Mouse (Mus musculus): ENCODE data around the gene Dglucy. TPM values are rescaled to one million over a fixed set of nuclear protein-coding genes. Genes with fewer than 3 reads are reported as not detected.

Gene Dglucy
- total RNA-seq, 1 experiment: 6.2 TPM

DNA sequence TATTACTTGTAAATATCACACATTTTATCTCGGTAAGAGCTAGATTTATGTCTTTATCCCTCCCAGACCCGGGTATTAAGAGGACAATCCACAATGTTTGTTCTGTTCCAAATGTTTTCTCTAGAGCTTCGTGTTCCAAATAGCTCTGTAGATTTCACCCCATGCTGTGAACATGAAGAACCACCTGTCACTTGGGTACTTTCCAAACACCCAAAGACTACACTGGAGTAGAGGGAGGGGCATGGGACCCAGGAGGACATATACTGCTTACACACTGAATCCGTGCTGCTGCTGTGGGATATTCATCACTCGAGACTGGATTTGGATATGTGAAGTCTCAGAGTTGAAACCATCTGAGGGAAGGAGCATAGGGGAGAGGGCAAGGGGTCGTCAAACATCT is 130.9 kb downstream of the Dglucy start:
- no peaks in the 10 kb centered on the region for H3K9me3 ChIP-seq (ENCODE audit: control insufficient read depth, insufficient read depth, low read depth, low read length)
- no peak overlapping the region for H3K27ac ChIP-seq (ENCODE audit: insufficient read depth, low read depth, low read length, poor library complexity, severe bottlenecking)
- no peak for DNase-seq (ENCODE audit: low read depth, low spot score)
- TF ChIP-seq HCFC1 (IDR thresholded peaks at IDR 0.05; ENCODE audit: borderline replicate concordance, insufficient read depth, low read length): no peak
- TF ChIP-seq ZNF384 (IDR thresholded peaks at IDR 0.05; ENCODE audit: low read depth, low read length): no peak
- no peak for TF ChIP-seq CHD2 (IDR thresholded peaks at IDR 0.05; ENCODE audit: low read depth, low read length)
- TF ChIP-seq MAFK (IDR thresholded peaks at IDR 0.05; ENCODE audit: insufficient read depth, low read depth, low read length): no peak
- TF ChIP-seq ZC3H11A (IDR thresholded peaks at IDR 0.05; ENCODE audit: borderline replicate concordance, low read depth, low read length): no peak
- in situ Hi-C loops (cut with MboI; ENCODE audit: low sequenced_read_pairs in 2 of 2, unreplicated experiment in 2 of 2): no loop called here
- H3K9ac ChIP-seq (ENCODE audit: insufficient read depth, low read depth, low read length, poor library complexity, severe bottlenecking): no peak overlapping the region
- H3K36me3 ChIP-seq (ENCODE audit: control insufficient read depth, insufficient read depth, low read length, poor library complexity, severe bottlenecking): peaks cover 20% of the 10 kb centered on the region
- peaks cover 0 to 12% of the 10 kb centered on the region in 2 experiments; a peak in 1 of 4 replicates for H3K4me1 ChIP-seq (ENCODE audit: control insufficient read depth in 2 of 2, insufficient read depth in 2 of 2, low read length in 2 of 2, poor library complexity in 1 of 2)
- H3K4me3 ChIP-seq (ENCODE audit: insufficient read depth in 1 of 2, low read depth in 1 of 2, low read length in 2 of 2, poor library complexity in 1 of 2, severe bottlenecking in 1 of 2): no peak overlapping the region

DNA sequence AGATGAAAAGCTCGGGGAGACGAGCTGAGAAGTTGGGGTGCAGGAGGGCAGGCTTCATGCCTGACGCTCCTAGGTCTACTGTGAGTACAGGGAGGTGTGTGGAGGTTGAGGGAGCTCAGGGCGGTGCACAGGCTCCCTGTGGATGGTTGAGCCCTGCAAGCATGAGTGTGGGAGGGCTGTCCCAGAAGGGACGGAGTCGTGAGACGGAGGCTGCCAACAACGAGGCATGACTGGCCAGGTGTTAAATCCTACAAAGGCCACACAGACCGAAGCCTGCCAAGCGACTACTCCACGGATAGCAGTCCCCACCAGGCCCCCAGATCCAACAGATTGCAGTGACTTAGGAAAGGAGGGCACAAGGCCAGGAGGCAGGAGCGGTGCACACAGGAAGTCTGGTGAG is 131.9 kb downstream of the Dglucy start:
- in situ Hi-C loops (cut with MboI; ENCODE audit: low sequenced_read_pairs in 2 of 2, unreplicated experiment in 2 of 2): no loop called here
- Histone ChIP-seq H3K4me1 (ENCODE audit: control insufficient read depth in 2 of 2, insufficient read depth in 2 of 2, low read length in 2 of 2, poor library complexity in 1 of 2) (peaks cover 0 to 12% of the 10 kb centered on the region in 2 experiments; a peak in 1 of 4 replicates), H3K4me3 (ENCODE audit: insufficient read depth in 1 of 2, low read depth in 1 of 2, low read length in 2 of 2, poor library complexity in 1 of 2, severe bottlenecking in 1 of 2) (no peak overlapping the region), H3K36me3 (ENCODE audit: control insufficient read depth, insufficient read depth, low read length, poor library complexity, severe bottlenecking) (peaks cover 20% of the 10 kb centered on the region), H3K27ac (ENCODE audit: insufficient read depth, low read depth, low read length, poor library complexity, severe bottlenecking) (no peak overlapping the region), H3K9ac (ENCODE audit: insufficient read depth, low read depth, low read length, poor library complexity, severe bottlenecking) (no peak overlapping the region), H3K9me3 (ENCODE audit: control insufficient read depth, insufficient read depth, low read depth, low read length) (no peaks in the 10 kb centered on the region)
- TF ChIP-seq HCFC1 (IDR thresholded peaks at IDR 0.05; ENCODE audit: borderline replicate concordance, insufficient read depth, low read length) (no peak), CHD2 (IDR thresholded peaks at IDR 0.05; ENCODE audit: low read depth, low read length) (no peak), MAFK (IDR thresholded peaks at IDR 0.05; ENCODE audit: insufficient read depth, low read depth, low read length) (no peak), ZNF384 (IDR thresholded peaks at IDR 0.05; ENCODE audit: low read depth, low read length) (no peak), ZC3H11A (IDR thresholded peaks at IDR 0.05; ENCODE audit: borderline replicate concordance, low read depth, low read length) (no peak)
- no peak for DNase-seq (ENCODE audit: low read depth, low spot score)

DNA sequence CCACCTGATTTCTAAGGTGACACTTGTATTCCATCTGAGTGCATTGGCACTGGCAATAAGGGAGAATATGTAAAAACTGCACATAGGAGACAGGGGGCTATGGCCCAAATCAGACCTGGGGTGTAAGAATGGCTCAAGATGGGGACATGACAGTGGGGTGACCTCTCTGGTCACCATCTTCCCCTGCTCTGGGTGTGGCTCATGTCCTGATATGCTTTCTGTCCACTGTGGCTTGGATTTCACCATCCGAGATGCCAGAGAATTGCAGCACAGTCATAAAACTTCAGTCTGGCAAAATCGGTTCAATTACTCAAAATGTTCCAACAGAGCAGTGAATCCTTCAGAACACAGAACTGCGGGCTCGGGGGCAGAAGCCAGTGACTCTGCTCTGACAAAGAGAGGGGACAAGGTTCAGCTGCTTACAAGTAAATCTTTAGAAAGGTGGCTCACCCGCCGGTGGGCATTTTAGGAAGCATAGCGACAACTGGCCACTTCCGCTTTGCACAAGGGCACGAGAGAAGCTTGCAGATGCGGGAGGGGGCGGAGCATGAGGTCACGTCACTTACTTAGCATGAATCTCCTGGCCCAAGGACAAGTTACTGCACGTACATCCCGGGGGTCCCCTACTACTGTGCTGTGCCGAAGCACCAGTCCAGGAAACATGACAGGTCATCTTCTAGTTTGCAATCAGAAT is 145.9 kb downstream of the Dglucy start:
- peaks cover 56% of the 10 kb centered on the region for H3K36me3 ChIP-seq (ENCODE audit: control insufficient read depth, insufficient read depth, low read length, poor library complexity, severe bottlenecking)
- 0 out of 4 replicates have a peak, but pooled peaks cover 0 to 2% of the 10 kb centered on the region in 2 experiments for H3K4me1 ChIP-seq (ENCODE audit: control insufficient read depth in 2 of 2, insufficient read depth in 2 of 2, low read length in 2 of 2, poor library complexity in 1 of 2)
- no peak overlapping the region for H3K9ac ChIP-seq (ENCODE audit: insufficient read depth, low read depth, low read length, poor library complexity, severe bottlenecking)
- no peaks in the 10 kb centered on the region for H3K9me3 ChIP-seq (ENCODE audit: control insufficient read depth, insufficient read depth, low read depth, low read length)
- DNase-seq (ENCODE audit: low read depth, low spot score): no peak
- no peak for TF ChIP-seq MAFK (IDR thresholded peaks at IDR 0.05; ENCODE audit: insufficient read depth, low read depth, low read length)
- TF ChIP-seq HCFC1 (IDR thresholded peaks at IDR 0.05; ENCODE audit: borderline replicate concordance, insufficient read depth, low read length): no peak
- TF ChIP-seq ZC3H11A (IDR thresholded peaks at IDR 0.05; ENCODE audit: borderline replicate concordance, low read depth, low read length): no peak
- TF ChIP-seq ZNF384 (IDR thresholded peaks at IDR 0.05; ENCODE audit: low read depth, low read length): no peak
- no peak for TF ChIP-seq CHD2 (IDR thresholded peaks at IDR 0.05; ENCODE audit: low read depth, low read length)
- no peak overlapping the region for H3K4me3 ChIP-seq (ENCODE audit: insufficient read depth in 1 of 2, low read depth in 1 of 2, low read length in 2 of 2, poor library complexity in 1 of 2, severe bottlenecking in 1 of 2)
- no peak overlapping the region for H3K27ac ChIP-seq (ENCODE audit: insufficient read depth, low read depth, low read length, poor library complexity, severe bottlenecking)
- in situ Hi-C loops (cut with MboI; ENCODE audit: low sequenced_read_pairs in 2 of 2, unreplicated experiment in 2 of 2): no loop called here

DNA sequence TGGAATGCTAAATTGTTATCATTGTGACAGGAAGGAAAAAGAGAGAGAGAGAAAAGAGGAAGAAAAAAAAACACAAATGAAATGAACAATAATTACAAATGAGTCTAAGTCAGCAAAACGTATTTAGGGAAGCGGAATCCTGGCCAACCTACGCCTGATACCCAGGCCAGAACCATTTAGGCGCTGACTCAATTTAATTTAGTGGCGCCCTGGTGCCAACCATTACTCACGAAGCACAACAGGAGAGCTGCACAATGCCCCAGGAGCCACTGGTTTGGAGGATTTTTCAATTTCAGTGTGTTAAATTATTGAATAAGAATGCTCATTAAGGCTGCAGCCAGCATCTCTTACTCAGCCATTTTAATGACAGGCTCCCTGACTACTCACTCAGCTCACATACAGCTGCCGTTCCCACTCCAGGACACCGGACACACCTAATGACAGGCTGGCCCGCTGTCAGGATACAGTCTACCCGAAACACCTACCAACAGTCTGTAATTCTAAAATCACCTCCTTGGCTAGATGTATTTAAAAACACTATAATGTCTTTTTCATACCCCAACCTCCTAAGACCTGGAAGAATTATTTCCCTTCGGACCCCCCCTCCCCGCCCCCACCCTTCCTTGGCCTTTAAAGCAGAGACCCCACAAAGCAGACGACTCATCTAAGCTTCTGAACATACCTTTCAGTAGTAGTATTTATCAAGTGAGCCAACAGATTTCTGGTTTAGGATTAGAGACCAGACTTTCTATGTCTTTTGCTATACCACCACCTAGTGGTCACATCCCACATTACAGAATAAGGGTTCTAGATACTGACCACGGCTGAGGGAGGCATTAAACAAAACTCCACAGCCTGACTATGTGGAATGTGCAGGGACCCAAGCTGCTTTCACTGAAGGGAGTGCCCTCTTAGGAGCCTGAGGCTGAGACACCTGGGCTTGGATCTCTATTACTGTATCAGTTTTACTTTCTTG is 147.1 kb downstream of the Dglucy start:
- Histone ChIP-seq H3K9me3 (ENCODE audit: control insufficient read depth, insufficient read depth, low read depth, low read length) (no peaks in the 10 kb centered on the region), H3K36me3 (ENCODE audit: control insufficient read depth, insufficient read depth, low read length, poor library complexity, severe bottlenecking) (peaks cover 59% of the 10 kb centered on the region), H3K4me1 (ENCODE audit: control insufficient read depth in 2 of 2, insufficient read depth in 2 of 2, low read length in 2 of 2, poor library complexity in 1 of 2) (0 out of 4 replicates have a peak, but pooled peaks cover 0 to 2% of the 10 kb centered on the region in 2 experiments), H3K4me3 (ENCODE audit: insufficient read depth in 1 of 2, low read depth in 1 of 2, low read length in 2 of 2, poor library complexity in 1 of 2, severe bottlenecking in 1 of 2) (no peak overlapping the region), H3K9ac (ENCODE audit: insufficient read depth, low read depth, low read length, poor library complexity, severe bottlenecking) (no peak overlapping the region), H3K27ac (ENCODE audit: insufficient read depth, low read depth, low read length, poor library complexity, severe bottlenecking) (no peak overlapping the region)
- peak; percentile 73 for TF ChIP-seq ZC3H11A (IDR thresholded peaks at IDR 0.05; ENCODE audit: borderline replicate concordance, low read depth, low read length)
- TF ChIP-seq CHD2 (IDR thresholded peaks at IDR 0.05; ENCODE audit: low read depth, low read length): no peak
- in situ Hi-C loops (cut with MboI; ENCODE audit: low sequenced_read_pairs in 2 of 2, unreplicated experiment in 2 of 2): no loop called here
- DNase-seq (ENCODE audit: low read depth, low spot score): peak; percentile 79
